Mouse (Mus musculus) common myeloid progenitor, adult 5-6 weeks (primary cell): ENCODE data around the gene Actrt2. TPM values are rescaled to one million over a fixed set of nuclear protein-coding genes. Genes with fewer than 3 reads are reported as not detected.

Source experiments
- ATAC-seq: replicated peaks from 2 replicates; pipeline ENCODE4 v1.8.0; 2016; ENCODE audit warnings: low read depth, mild to moderate bottlenecking, moderate TSS enrichment, inconsistent platforms; ENCODE audit not compliant: poor library complexity, severe bottlenecking
- total RNA-seq: library from RNA; stranded (forward); fragments of 200-1000, 187-1606 nt; gene quantifications from 2 replicates; pipeline ENCODE4 v1.2.3, GENCODE M21; 2017

Gene Actrt2
- not detected in 2 replicates for total RNA-seq

DNA sequence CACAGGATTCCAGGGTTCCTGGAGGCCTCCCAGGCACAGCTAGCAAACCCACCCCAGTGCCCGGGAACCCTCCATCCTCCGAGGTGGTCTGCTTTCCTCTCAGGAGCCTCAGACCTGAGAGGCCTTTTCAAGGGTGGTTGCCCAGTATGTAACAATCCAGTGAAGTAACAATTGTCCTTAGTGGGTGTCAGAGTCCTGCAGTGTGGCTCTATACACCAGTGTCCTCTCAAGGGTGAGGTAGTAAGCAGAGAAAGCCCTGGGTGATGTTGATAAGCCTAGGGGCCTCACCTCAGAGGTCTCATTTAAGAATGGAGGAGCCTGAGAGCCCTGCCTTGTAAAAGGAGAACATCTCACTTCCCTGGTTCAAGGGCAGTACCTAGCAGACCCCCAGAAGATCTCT lies at the start of gene Actrt2:
TSS of gene Actrt2 (minus strand) at position 101 of the 400 bp plus-strand sequence.
- ATAC-seq, result no peak

DNA sequence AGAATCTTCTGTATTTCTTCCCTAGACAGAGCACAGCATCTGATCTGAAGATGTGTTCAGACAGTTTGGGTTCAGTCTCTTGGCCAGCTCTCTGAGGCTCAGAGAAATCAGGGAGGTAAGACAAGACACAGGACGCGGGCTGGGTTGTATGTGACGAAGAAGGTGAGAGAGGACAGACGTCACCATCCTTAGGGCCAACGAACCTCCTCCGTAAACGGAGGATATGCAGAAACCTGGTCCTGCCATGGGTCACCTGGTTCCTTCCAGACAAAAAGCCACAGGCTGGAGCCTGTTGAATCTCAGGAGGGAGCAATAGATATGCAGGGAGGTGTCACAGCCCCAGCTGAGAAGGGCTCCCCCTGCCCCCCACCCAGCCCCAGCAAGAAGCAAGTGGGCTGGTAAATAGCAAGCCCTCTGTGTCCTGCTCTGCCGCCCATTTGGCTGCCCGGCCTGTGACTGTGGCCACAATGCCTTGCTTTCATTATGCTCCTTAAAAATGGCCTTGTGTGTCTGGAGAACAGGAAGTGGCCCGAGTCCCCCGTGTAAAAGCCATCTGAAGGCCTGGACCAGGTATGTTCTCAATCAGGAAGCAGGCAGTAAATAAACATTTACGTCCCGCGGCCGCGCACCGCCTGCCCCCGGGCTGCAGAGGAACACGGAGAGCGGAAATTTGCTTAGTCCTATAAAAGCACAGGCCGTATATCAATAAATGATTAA lies 41.9 kb upstream of the Actrt2 start:
- no peak for ATAC-seq

DNA sequence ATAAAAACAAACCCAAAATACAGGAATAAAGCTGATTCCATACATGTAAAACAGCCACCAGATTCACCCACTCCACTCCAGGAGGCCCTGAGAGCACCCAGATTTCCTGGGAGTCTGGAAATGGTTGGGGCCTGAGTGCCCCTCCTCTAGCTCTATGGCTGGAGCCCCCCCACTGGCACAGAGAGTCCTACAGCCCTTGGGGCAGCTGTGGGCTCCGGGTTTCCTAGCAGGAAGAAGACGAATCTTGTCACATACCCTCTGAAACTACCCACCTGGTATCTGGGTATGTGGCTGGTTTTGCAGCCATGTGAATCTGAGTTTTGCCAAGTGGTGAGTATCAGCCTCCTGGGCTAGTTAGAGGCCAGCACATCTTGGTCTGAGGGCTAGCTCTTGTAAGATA lies 41.1 kb upstream of the Actrt2 start:
- ATAC-seq, result no peak

DNA sequence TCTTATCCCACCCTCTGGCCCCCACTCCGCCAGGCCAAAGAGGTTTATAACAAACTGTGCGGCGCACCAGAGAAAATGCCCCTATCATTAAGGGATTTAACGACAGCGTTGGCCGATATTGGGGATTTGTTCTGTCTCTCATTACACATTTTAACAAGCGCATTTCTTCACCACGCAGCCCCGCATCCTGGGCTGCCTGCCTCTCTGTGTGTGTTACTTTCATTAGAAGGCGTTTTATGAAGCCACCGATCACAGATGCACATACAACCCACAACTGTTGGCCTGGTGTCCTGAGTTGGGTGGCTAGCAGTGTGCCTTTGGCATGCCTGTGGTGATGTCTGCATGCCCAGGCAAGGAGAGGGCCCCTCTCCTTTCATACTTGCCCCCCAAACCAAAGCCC lies 40.6 kb upstream of the Actrt2 start:
- no peak for ATAC-seq

DNA sequence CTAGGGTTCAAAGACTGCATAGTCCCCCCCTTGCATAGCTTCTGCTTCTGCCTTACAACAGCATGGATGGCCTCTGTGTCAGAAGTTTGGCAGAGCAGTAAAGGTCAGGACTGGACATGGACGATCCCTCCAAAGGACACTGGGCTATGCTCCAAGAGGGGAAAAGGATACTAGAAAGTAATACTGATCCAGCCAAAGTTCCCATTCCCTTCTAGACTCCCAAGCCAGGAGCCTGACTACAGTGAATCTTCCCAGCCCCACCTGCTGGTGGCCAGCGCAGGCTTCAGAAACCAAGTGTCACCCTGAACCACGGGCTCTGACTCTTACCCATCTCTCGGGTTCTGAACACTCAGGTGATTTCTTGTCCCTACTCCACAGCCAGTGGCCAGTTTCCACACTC lies 39.9 kb upstream of the Actrt2 start:
- ATAC-seq, result no peak

DNA sequence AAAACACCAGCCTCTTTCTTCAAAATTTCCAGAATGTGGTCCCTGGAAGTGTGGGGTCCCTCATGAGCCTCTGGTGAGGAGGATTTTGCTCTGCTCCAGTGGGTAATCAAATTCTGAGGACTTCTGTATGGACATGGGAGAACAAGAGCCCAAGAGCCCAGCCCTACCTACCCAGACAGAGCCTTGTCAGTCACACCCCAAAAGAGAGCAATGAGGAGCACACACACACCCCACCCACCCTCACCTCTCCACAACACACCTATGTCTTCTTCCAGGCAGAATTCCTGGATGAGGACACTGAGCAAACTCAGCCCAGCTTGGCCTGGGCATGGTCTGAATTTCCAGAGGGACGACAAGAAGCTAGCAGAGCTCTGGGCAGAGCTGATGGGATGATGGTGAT lies 38.8 kb upstream of the Actrt2 start:
- no peak for ATAC-seq

DNA sequence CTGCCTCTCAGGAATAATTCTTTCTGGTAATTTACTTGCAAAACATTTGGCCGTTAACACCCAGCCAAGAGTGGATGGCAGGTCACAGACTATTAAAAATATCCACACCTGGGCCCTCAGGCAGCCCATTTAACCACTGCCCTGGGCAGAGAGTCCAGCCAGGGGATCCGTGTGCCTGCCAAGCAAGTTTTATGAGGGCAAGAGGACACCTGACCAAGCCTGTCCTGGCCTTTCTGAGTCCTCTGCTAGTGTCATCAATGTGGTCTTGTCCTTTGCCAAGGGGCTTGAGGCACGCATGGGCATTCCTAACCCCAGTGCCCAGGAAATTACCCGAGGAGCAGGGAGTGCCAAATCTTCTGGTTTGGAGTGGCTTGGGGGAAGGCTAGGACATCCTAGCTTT lies 38.0 kb upstream of the Actrt2 start:
- no peak for ATAC-seq

DNA sequence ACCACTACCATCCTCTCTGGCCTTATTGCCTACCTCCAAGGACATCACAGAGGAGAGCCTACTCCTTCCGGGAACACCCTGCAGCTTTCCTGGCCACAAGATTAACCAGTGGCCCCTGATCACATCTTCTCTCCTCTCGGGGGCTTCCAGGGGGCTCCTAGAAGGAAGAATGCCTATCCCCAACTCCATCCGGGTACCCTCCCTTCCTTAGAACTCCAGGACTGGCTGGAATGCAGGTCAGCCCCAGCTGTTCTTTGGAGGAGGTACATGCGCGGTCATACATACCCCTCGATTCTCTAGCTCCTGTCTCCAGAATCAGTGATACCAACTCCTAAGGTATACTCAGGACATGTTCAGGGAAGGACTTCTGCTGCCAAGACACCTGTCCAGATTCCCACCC lies 37.4 kb upstream of the Actrt2 start:
- no peak for ATAC-seq

DNA sequence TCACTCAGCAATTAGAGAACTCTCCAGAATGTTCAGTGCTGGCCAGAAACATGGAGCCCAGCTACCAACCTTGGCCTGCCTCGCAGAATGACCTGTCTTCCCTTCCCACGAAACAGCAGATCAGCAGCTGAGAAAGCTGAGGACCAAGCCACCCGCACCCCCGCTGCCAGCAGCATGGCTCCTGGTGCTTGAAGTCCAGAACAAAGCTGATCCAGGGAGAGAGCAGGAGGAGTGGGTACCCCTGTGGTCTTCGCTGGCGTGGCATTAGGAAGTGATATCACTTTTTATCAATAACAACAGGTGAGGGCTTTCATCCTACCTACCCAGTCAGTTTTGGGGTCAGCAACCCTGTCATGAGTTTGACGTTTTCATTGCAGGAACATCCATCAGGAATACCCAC lies 36.9 kb upstream of the Actrt2 start:
- ATAC-seq, result no peak

DNA sequence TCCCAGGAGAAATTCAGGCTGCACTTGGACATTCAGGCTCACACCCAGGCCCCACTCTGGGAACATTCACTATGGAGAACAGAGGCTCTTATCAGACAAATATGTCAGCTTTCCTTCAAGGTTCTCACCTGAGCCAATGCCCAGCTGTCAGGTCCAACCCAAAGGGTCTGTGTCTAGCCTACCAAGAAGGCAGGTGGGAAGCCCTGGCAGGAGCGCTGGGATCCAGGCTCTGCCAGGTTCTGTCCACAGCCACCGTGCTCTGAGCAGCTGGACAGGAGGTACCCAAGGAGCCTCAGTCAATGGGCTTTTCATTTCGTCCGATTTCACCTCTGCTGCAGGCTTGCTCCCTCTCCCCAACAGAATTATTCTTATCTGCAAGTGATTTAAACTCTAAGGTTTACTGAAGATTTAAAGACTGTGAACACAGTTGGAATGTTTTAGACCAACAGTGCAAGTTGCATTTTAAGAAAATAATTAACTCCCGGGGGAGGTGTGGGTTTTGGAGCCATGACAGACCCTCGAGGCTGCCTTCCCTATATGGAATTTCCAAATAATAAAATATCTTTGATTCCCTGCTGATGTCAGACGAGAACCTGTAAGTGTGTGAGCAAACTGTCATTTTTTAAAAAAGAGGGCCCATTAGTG lies 35.9 kb upstream of the Actrt2 start:
- no peak for ATAC-seq

DNA sequence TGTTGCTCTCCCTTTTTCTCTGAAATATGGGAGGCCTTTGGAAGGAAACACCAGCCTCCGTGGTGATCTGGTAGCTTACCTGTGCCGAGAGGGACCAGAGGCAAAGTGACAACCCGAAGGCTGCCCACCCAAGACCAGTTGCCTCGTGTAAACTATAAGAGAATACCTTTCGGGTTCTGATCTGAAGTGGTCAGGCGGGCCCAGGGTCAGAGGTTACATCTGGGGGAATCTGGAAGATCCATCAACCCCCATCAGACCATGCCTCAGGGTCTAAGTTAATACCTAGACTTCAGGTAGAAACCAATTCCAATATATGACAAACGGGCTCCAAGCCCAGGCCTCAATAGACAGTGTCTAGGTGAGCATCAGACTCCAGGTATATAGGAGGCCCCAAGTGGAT lies 35.3 kb upstream of the Actrt2 start:
- no peak for ATAC-seq

DNA sequence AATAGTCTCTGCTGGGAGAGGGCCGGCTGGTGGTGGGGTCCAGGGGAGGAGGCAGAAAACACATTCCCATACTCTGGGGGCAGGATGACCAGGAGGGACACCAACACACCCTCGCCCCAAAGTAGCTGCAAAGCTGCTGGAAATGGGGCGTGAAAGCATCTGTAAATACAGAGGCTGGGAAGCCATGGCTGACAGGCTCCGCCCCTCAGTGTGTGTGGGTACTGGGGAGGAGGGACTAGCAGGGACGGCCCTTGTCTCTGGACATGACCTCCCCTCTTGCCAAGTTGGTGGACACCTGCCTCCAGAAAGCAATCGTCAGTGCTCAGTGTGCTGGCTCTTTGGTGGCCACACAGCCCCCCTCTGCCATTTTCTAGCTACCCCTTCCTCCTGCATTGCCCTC lies 34.5 kb upstream of the Actrt2 start:
- ATAC-seq, result no peak

DNA sequence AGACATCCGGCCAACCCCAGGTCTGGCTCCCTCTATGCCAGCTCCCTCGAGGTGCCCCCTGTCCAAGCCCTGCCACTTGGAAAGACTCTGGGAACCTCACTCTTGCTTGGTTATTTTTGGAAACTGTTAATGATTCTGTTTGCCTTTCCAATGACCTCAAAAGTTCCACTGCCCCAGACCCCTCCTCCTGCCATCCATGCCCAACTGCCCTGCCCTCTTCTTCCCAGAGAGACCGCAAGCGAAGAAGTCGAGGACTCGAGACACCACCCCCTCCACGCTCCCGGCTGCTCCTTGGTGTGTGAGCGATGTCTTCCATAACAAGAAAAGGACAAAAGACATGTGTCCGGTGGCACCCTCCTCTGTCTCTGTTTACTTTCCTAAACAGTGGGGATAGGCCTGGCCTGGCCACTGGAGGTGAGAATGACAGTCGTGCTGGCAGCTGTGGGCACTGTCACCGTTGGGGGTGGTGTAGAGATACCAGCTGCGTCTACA lies 33.3 kb upstream of the Actrt2 start:
- no peak for ATAC-seq

DNA sequence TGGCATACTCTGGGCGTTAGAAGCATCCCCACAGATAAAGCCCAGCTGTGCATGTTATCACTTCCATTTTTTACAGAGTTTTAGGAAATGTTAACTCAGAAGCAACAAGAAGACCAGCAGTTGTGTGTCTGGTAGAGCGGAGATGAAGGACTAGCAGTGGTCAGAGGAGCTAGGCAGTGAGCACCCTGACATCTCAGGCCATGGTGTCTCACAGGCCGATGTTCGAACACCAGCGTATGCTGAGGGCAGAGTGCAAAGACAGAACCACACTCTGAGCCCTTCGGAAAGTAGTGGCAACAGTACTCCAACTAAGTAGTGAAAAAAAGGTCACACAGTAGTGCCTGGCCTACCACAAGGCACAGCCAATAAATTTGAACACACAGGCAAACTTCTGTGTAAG lies 32.8 kb upstream of the Actrt2 start:
- ATAC-seq, result no peak

DNA sequence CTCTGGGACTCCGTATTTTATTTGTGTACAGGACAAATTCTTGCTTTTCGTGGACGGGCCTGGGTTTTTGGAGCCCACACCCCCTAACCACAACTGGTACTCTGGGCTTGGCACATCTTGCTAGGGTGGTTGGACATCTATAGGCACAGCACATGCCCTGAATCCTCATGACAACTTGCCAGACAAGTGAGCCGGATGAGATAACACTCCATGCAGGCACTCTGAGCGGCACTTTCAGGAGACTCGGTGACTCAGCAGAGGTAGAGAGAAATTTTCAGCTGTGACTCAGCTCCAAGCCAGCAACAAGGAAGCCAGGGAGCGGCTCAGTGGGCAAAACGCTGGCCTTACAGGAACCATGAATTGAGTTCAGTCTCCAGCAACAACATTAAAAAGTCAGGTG lies 31.6 kb upstream of the Actrt2 start:
- ATAC-seq, result peak; percentile 91

DNA sequence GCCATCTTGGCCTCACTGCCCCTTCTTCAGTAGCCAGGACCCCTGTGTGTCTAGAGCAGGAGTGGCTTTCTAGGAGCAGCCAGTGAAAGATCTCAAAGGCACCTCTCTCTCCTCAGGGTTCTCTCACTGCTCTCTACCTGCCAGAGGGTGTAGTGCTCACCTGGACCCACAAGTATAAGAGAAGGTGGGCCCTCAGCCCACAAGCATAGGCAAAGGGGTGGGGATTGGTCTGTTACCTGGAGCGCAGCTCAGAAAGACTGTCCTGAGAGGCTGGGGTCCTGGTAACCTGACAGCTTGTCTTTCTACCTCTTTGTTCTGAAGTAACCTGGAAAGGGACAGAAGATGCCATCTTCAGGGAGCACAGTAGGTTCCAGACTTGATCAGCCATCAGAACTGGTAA lies 31.0 kb upstream of the Actrt2 start:
- no peak for ATAC-seq

DNA sequence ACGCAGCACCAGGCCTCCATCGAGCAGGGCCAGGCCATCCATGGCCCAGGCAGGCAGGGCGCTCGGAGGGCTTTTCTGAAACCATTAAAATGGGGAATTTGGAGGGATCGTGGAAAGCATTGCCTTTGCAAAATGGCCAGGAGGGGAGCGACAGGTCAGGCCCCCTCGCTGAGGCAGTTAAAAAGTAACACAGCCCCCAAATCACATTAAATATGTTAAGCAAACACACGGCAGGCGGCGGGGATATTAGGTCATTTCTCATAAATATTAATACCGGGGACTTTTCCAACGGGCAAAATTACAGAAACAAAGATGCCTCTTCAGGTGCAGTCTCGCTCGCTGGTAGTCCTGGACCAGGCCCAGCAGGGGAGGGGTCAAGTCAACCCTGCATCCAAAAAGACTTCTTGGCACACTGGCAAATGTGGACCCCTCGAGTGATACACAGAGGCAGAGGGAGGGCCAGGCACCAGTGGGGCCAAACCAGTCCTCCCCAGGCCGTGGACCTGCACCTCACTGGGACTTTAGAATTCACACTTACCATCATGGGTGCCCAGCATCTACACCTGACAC lies 30.4 kb upstream of the Actrt2 start:
- no peak for ATAC-seq

DNA sequence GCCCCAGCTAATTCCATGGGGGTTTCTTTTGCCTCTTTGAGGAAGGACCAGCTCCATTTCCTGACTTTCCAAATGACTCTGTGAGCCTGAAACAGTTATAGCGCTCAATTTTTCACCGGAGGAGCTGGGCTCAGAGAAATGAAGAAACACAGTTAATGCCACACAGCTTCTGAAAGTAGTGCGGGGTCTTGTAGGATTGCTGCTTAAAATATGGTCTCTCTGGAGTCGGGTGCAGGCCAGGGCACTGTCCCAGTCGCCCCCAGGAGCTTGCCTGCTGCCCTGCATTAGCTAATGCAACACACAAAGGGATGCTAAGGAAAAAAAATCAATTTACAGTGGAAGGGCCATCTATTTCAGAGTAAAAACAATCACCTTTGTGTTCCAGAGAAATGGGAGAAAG lies 29.8 kb upstream of the Actrt2 start:
- ATAC-seq, result no peak

DNA sequence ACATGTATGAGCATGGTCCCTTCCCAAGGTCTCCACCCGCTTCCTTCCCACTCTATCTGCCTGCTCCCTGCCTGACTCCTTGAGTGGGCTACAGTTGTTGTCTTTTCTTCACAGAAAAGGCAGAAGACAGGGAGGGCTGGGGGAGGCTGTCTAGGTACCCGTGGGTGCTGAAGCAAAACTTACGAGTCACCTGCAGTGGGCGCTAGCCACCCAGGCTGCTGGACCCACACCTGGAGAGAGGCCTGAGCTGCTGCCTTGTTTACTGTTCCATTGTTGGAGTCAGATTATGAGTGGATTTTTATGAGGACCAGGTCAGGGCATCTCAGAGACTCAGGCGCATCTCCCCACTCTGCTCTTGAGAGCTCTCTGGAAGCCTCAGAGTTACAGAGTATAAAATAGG lies 28.9 kb upstream of the Actrt2 start:
- ATAC-seq, result no peak

DNA sequence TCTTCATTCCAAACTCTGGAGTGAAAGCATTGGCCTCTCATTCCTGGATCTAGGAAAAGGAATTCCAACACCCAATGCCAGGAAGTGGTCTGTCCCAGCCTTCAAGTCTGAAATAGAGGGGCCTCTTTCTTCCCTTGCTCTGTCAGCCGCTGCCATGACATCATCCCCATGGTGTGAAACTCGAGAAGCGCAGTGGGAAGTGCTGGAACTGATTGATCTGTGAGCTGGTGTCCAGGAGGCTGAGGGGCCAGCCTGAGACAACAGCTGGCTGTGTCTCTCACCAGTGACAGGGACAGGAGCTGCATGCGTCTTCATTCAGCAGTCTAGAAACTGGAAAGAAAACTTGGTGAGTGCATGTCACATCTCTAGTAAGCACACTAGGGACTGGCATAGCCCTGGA lies 28.5 kb upstream of the Actrt2 start:
- no peak for ATAC-seq

DNA sequence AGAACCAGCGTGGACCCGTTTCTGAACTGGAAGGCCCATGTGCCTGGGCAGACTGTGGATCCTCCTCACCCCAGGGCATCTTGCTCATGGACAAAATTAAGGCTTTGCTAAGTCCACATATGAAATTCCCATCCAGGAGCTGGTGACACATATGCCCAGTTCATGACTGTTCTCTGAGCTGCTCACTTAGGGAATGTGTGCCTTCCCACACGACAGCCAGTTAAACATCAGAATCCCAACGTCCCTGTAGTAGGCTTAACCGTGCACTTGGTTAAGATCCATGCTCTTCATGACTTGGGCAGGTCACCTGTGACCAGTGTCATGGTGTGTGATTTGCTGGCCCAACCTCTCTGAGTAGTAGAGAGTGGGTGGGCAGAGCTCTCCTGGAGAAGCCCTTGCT lies 26.7 kb upstream of the Actrt2 start:
- ATAC-seq, result no peak
